Comparison of ENCODE assay signal across 8 mouse cellular contexts in genomic region chr11:89060423-89061089, GRCm38 (mm10). TPM values are rescaled to one million over a fixed set of nuclear protein-coding genes. Genes with fewer than 3 reads are reported as not detected.
A peak's percentile ranks its signal among the peaks of the same experiment; 100 is the strongest.
DNase-seq lines count a peak whose midpoint lies in the region; ATAC-seq lines count a peak whose summit lies in the region.

No protein-coding gene starts in this region.

- 0 out of 2 replicates have a peak, but pooled peaks cover under 1% of the 10 kb centered on the region for H3K36me3 ChIP-seq in hindbrain, embryonic 14.5 days (replicated peaks; ENCODE audit: control insufficient read depth, insufficient read depth)

- H3K4me3 ChIP-seq in hindbrain, embryonic 14.5 days (replicated peaks; ENCODE audit: low read length) = peak overlapping the region; percentile 74

- peak overlapping the region; percentile 75 for H3K4me2 ChIP-seq in hindbrain, embryonic 14.5 days (replicated peaks)

- peak overlapping the region; percentile 78 for H3K27ac ChIP-seq in hindbrain, embryonic 14.5 days

- H3K9me3 ChIP-seq in hindbrain, embryonic 14.5 days (ENCODE audit: control insufficient read depth, low read length) = no peaks in the 10 kb centered on the region

- no peaks in the 10 kb centered on the region for H3K27me3 ChIP-seq in hindbrain, embryonic 14.5 days (ENCODE audit: control insufficient read depth, insufficient read depth, low read length)

- peak overlapping the region; percentile 87 for H3K9ac ChIP-seq in hindbrain, embryonic 14.5 days

- peak; percentile 96 for DNase-seq in NIH3T3 (ENCODE audit: low read depth)
- peak; percentile 97 for DNase-seq in cerebellum, postnatal 10 days
- DNase-seq in frontal cortex, postnatal 14 days (ENCODE audit: low spot score in 2 of 2) = peak; percentile 86 to 90
- DNase-seq in hindbrain, embryonic 14.5 days (ENCODE audit: low spot score) = peak; percentile 87
- peak; percentile 86 to 90 for DNase-seq in layer of hippocampus, postnatal 36 days
- peak; percentile 95 for DNase-seq in lung, postnatal 36 days
- peak; percentile 93 for DNase-seq in retina, postnatal 1 day
- DNase-seq in urinary bladder, adult 18-20 months (ENCODE audit: low spot score in 2 of 2) = peak; percentile 79 to 88

- peaks cover 22% of the 10 kb centered on the region for H3K4me1 ChIP-seq in hindbrain, embryonic 14.5 days (replicated peaks; ENCODE audit: control insufficient read depth, insufficient read depth, low read length)

- 1% methylated on average over 63 of the region's 63 CpGs for WGBS in hindbrain, embryonic 14.5 days

- peak; percentile 94 for ATAC-seq in hindbrain, embryonic 14.5 days (ENCODE audit: low FRiP score)

RNA-seq across cellular contexts. Expression of gene Dgke, which starts 6.1 kb away (rescaled TPM):
- polyA plus RNA-seq in hindbrain, embryonic 14.5 days (2014; fragmentation: Nextera tagmentation; extraction: Ambion mirVana) = 16.3 and 16.7 TPM in 2 replicates
- total RNA-seq in layer of hippocampus, postnatal 36 days (2021) = 10 to 100 TPM; 44.1 to 44.9 TPM

RNA-seq across cellular contexts. Expression of gene Gm525, which starts 13.1 kb away (rescaled TPM):
- polyA plus RNA-seq in hindbrain, embryonic 14.5 days (2014; fragmentation: Nextera tagmentation; extraction: Ambion mirVana) = not detected in 2 replicates
- not detected for total RNA-seq in layer of hippocampus, postnatal 36 days (2021)

Comparison
In these comparisons a context has a peak if more than half of its experiments do, and no peak if none do; other contexts are left out.
1. Peak in every context shown above with its lines: DNase-seq, ATAC-seq, H3K4me3 ChIP-seq and H3K27ac ChIP-seq.